Mouse (Mus musculus) small intestine, adult 2 months (tissue): Measurements from ENCODE around the gene Adcy5. TPM values are rescaled to one million over a fixed set of nuclear protein-coding genes. Genes with fewer than 3 reads are reported as not detected.

Experiments
- H3K27ac ChIP-seq: fragments of 200-500 bp; 2 replicates; pipeline ENCODE4 v1.5.1; 2012; ENCODE audit warnings: low read depth, low read length, control low read depth, inconsistent platforms; ENCODE audit not compliant: insufficient read depth
- H3K27me3 ChIP-seq: fragments of 200-500 bp; 2 replicates; pipeline ENCODE4 v1.6.1; 2012; ENCODE audit warnings: mild to moderate bottlenecking, moderate library complexity, low read length, inconsistent platforms; ENCODE audit not compliant: control insufficient read depth, insufficient read depth
- H3K36me3 ChIP-seq: fragments of 200-500 bp; 2 replicates; pipeline ENCODE4 v1.6.1; 2012; ENCODE audit warnings: mild to moderate bottlenecking, low read length, control low read depth, inconsistent platforms; ENCODE audit not compliant: control insufficient read depth, insufficient read depth
- H3K4me1 ChIP-seq: fragments of 200-500 bp; 2 replicates; pipeline ENCODE4 v1.6.1; 2012; ENCODE audit warnings: low read length, inconsistent platforms, mixed read lengths; ENCODE audit not compliant: control insufficient read depth, insufficient read depth, insufficient read length
- H3K4me3 ChIP-seq: fragments of 200-500 bp; 2 replicates; pipeline ENCODE4 v1.5.1; 2012; ENCODE audit warnings: low read depth, mild to moderate bottlenecking, control low read depth, inconsistent platforms, low read length, moderate library complexity
- CTCF ChIP-seq: fragments of 200-500 bp; IDR thresholded peaks from 2 replicates; pipeline ENCODE4 v1.5.1; 2012; ENCODE audit warnings: low read depth, mild to moderate bottlenecking, control low read depth, inconsistent platforms, low read length, moderate library complexity, mixed read lengths; ENCODE audit not compliant: insufficient replicate concordance, insufficient read length; ENCODE audit errors: extremely low read depth
- POLR2A ChIP-seq: fragments of 200-500 bp; IDR thresholded peaks from 2 replicates; pipeline ENCODE4 v1.6.1; 2012; ENCODE audit warnings: low read depth, mild to moderate bottlenecking, control low read depth, inconsistent platforms, low read length, moderate library complexity
- WGBS: fragments of 180-500 bp; shearing (Covaris S2); methylation state at CpG from one replicate; pipeline ENCODE4 v1.1.7; 2018; 5-methylcytosine and 5-hydroxymethylcytosine counted together
- polyA plus RNA-seq: library from polyadenylated mRNA; depleted of rRNA; stranded (reverse); fragments of >200 nt; gene quantifications from 2 replicates; pipeline ENCODE4 v1.2.3, GENCODE M21; 2012

The Adcy5 gene
- polyA plus RNA-seq, 1 experiment = 13.0 TPM

- H3K4me1 ChIP-seq = no peaks in the 10 kb centered on the region
- H3K27ac ChIP-seq = no peak overlapping the region
- no peaks in the 10 kb centered on the region for H3K36me3 ChIP-seq
- WGBS = 24% methylated on average over 11 of the region's 11 CpGs
- TF ChIP-seq CTCF (no peak), POLR2A (no peak)
- peaks cover 2% of the 10 kb centered on the region; the same call in 1 of the 2 replicates for H3K27me3 ChIP-seq
- H3K4me3 ChIP-seq = no peak overlapping the region
Measured at GRCm38 (mm10) chr16:35139873-35140619, 14.6 kb upstream of the Adcy5 start.

GRCm38 (mm10) chr16:35140620-35140975 lies 14.1 kb upstream of the Adcy5 start:
- H3K4me1 ChIP-seq = no peaks in the 10 kb centered on the region
- no peak overlapping the region for H3K4me3 ChIP-seq
- TF ChIP-seq POLR2A (no peak), CTCF (no peak)
- no peak overlapping the region for H3K27ac ChIP-seq
- WGBS = 47% methylated on average over 9 of the region's 9 CpGs
- no peaks in the 10 kb centered on the region for H3K36me3 ChIP-seq
- peaks cover 2% of the 10 kb centered on the region; the same call in 1 of the 2 replicates for H3K27me3 ChIP-seq

DNA sequence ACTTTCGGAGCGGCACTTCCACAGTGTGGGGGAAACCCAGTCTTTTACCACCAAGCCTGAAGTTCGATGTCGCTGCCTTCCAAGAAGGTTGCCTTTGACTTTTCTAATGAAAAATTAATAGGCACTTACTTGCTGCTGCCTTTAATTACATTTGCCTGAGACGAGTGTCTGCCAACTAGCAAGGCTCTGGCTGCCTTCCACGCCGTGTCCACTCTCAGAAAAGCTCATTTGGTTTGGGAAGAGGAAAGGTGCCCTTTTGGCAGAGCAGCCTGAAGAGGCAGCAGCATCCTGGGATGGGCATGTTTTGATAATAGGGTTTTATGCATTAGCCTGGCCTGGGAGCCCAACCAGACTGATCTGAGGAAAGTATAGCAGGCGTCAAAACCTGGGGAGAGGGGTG lies 12.8 kb upstream of the Adcy5 start:
- Histone ChIP-seq H3K27me3 (peaks cover 2% of the 10 kb centered on the region; the same call in 1 of the 2 replicates), H3K36me3 (no peaks in the 10 kb centered on the region), H3K4me1 (no peaks in the 10 kb centered on the region), H3K4me3 (no peak overlapping the region), H3K27ac (no peak overlapping the region)
- WGBS = 85% methylated on average over 8 of the region's 8 CpGs
- no peak for TF ChIP-seq CTCF
- TF ChIP-seq POLR2A = no peak

DNA sequence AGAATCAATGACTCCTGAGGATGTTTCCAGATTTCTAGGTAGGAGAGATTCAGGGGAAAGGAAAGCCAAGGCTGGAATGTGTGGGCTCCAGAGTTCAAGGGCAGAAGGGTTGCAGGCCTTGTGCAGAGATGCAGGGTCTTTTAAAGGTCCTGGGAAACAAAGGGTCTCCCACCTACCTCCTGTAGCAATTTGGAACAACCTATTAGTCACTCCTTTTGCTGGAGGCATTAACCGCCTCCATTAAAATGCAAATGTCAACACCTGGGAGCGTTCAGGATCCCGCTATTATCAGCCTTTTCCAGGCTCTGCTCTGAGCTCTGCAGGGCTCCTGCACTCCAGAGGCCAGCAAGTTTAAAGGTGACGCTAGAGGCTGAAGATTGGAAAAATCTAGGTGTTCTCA lies 8.5 kb upstream of the Adcy5 start:
- no peak for TF ChIP-seq POLR2A
- no peak for TF ChIP-seq CTCF
- Histone ChIP-seq H3K4me1 (no peaks in the 10 kb centered on the region), H3K27ac (no peak overlapping the region), H3K4me3 (no peak overlapping the region), H3K27me3 (peaks cover under 1% of the 10 kb centered on the region; the same call in 1 of the 2 replicates), H3K36me3 (no peaks in the 10 kb centered on the region)
- 35% methylated on average over 4 of the region's 4 CpGs for WGBS

DNA sequence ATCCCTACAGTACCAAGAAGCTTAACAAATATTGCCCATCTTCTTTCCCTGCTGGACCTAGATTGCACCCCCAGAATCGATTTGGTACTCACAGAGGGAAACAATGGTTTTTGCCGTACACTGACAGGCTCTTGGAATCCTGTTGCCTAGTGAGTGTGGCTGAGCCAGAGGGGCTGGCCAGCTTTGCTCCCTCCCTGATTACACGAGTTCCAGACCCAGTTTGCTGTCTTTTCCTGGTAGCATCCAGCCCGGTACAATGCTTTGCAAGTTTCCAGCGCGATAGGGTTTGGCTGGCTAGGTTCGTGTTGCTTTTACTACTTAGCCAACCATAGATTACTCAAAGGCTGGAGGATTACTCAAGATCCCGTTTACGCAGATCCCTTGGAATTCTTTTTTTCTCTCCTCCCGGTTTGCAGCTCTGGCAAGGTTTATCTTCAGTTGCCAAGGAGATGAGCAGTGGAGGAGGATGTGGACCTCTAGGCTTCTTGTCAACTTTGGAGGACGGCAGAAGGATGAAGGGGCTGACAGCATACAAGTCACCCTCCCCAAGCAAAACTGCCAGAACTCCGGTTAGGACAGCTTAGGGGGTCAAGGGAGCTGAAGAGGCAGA lies 1.4 kb upstream of the Adcy5 start:
- 8% methylated on average over 12 of the region's 12 CpGs for WGBS
- H3K27ac ChIP-seq = no peak overlapping the region

DNA sequence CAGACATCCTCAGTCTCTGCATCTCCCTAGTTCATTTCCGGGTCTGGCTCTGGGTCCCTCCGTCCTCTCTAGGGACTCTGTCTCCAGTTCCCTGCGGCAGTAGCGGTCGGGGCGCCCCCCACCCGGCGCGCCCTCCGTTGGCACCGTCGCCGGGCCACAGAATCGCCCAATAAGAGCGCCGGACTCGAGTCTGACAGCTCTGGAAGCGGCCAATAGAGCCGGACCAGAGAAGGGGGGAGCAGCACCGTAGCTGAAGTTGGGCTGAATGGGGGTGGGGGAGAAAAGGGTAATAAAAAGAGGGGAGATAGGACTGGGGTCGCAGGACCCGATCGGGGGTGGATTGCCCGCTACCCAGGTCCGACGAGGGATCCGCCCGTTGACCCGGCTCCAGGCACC lies 434 bp upstream of the Adcy5 start:
- peaks cover 43% of the 10 kb centered on the region for H3K27me3 ChIP-seq
- H3K4me1 ChIP-seq = peaks cover 9% of the 10 kb centered on the region
- peak overlapping the region; percentile 59 for H3K27ac ChIP-seq
- 2% methylated on average over 29 of the region's 29 CpGs for WGBS
- H3K36me3 ChIP-seq = no peaks in the 10 kb centered on the region
- peak overlapping the region; percentile 71 for H3K4me3 ChIP-seq
- TF ChIP-seq POLR2A (no peak), CTCF (no peak)

More for the DNA sequence above, 1.4 kb upstream of the Adcy5 start:
- peaks cover 43% of the 10 kb centered on the region for H3K27me3 ChIP-seq
- no peak for TF ChIP-seq POLR2A
- no peak overlapping the region for H3K4me3 ChIP-seq
- no peaks in the 10 kb centered on the region for H3K36me3 ChIP-seq
- peaks cover 9% of the 10 kb centered on the region for H3K4me1 ChIP-seq

DNA sequence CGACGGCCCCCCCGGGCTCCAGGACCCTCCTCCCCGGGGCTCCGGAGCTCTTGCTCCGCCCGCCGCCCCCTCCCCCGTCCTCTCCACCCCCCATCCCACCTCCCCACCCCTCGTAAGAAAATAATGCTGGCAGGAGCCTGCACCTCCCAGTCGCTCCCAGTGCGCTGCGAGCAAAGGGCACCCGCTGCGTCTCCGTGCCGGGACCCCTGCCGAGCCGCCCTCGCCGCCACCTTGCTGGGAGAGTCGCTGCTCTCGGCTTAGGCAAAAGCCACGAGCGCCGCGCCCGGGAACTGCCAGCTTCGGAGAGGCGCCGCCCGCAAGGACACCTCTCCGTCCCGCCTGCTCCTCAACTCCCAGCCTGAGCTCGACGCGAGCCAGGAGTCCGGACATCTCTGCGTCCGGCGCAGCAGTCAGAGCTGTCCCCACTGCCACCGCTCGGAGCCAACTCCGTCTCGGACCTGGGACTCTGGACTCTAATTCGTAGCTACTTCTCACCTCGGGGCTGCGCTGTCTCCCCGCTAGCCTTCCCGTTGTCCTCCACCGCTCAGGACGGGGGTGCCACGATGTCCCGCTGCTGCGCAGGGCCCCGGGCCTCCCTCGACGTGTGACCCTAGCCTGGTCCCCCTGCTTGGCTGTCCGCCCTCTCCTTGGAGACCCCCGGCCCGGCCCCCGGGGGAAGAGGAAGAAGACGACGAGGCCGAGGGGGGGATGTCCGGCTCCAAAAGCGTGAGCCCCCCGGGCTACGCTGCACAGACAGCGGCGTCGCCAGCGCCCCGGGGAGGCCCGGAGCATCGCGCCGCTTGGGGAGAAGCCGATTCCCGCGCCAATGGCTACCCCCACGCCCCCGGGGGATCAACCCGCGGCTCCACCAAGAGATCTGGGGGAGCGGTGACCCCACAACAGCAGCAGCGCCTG lies 971 bp downstream of the Adcy5 start:
- H3K27me3 ChIP-seq = peaks cover 43% of the 10 kb centered on the region

More for the DNA sequence above, 971 bp downstream of the Adcy5 start:
- WGBS = 3% methylated on average over 85 of the region's 87 CpGs
- Histone ChIP-seq H3K36me3 (no peaks in the 10 kb centered on the region), H3K4me1 (peaks cover 9% of the 10 kb centered on the region), H3K4me3 (peak overlapping the region; percentile 71), H3K27ac (peak overlapping the region; percentile 60)
- no peak for TF ChIP-seq CTCF
- no peak for TF ChIP-seq POLR2A
